Mouse (Mus musculus): Measurements from ENCODE around the gene Ctxn1. TPM values are rescaled to one million over a fixed set of nuclear protein-coding genes. Genes with fewer than 3 reads are reported as not detected.

Ctxn1 gene
- total and polyA plus RNA-seq, 3 experiments, result 0.58 to 5.6 TPM; not detected in 1

DNA sequence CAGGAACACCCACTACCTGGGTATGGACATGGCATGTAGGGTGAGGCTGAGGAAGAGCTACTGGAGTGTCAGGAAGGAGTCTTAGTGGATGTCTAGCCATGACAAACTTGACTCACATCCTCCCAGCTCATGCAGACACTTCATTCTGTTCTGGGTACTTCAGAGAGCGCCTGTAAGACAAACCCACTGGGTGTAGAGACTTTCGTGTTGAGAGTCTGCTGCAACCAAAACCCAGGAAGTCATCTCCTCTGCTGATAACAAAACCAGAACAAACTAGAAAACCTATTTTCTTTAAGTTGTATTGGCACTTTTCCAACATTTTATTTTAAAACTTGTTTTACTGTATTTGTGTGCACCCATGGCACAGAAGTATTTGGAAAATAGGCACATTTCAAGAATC lies 46.8 kb upstream of the Ctxn1 start (continued):
- TF ChIP-seq GATA1 (IDR thresholded peaks at IDR 0.05; ENCODE audit: low read depth, low read length) (peak; percentile 93), MEF2A (IDR thresholded peaks at IDR 0.05; ENCODE audit: extremely low read depth, insufficient replicate concordance, low read depth, low read length, poor library complexity, severe bottlenecking) (peak; percentile 54; the same call in 1 of the 2 replicates), KAT2A (conservative IDR thresholded peaks at IDR 0.05; ENCODE audit: low read depth, low read length) (no peak; the same call in 1 of the 2 replicates), MAX (IDR thresholded peaks at IDR 0.05; ENCODE audit: low read length) (no peak), GABPA (IDR thresholded peaks at IDR 0.05; ENCODE audit: low read depth, low read length) (no peak), NRF1 (IDR thresholded peaks at IDR 0.05; ENCODE audit: insufficient read depth, low read depth, low read length, poor library complexity, severe bottlenecking) (no peak), ETS1 (IDR thresholded peaks at IDR 0.05; ENCODE audit: low read depth, low read length) (peak; percentile 78), E2F4 (IDR thresholded peaks at IDR 0.05; ENCODE audit: borderline replicate concordance, low read depth, low read length) (no peak), POLR2A (IDR thresholded peaks at IDR 0.05; ENCODE audit: control insufficient read depth in 1 of 2, insufficient read depth in 1 of 2, low read depth in 1 of 2, low read length in 2 of 2, poor library complexity in 1 of 2) (no peak), RCOR1 (IDR thresholded peaks at IDR 0.05; ENCODE audit: low read depth, low read length) (peak; percentile 96), BHLHE40 (IDR thresholded peaks at IDR 0.05; ENCODE audit: borderline replicate concordance, low read depth, low read length) (peak; percentile 41; the same call in 1 of the 2 replicates), SIN3A (IDR thresholded peaks at IDR 0.05; ENCODE audit: low read length) (peak; percentile 70), UBTF (IDR thresholded peaks at IDR 0.05; ENCODE audit: borderline replicate concordance, insufficient read depth, low read depth, low read length) (no peak), POLR2AphosphoS5 (IDR thresholded peaks at IDR 0.05; ENCODE audit: borderline replicate concordance, low read depth, low read length) (no peak), EP300 (IDR thresholded peaks at IDR 0.05; ENCODE audit: low read depth in 1 of 2, low read length in 2 of 2) (peak; percentile 73 to 79), MAFK (IDR thresholded peaks at IDR 0.05; ENCODE audit: borderline replicate concordance, low read depth, low read length) (no peak), POLR2AphosphoS2 (IDR thresholded peaks at IDR 0.05; ENCODE audit: low read length) (no peak)

DNA sequence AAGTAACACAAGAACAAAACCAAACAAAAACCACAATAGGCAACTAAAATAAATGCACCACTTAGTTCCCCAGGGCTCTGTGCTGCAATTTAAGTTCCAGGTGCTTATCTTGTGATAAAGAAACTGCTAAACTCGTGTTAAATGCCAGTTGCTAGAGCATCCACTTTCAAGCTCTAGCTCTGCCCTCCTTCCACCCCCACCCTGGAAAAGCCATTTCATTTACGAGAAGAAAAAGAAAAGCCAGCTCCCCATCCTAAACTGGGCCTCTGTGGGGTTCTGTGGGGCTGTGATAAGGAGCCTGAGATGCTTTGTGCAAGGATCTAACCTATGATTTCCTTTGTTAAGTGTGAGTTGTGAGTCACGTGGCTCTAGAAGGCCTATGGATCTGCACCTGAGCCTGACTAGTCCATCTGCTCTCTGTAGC lies 45.1 kb upstream of the Ctxn1 start:
- peak; percentile 91 for DNase-seq (ENCODE audit: low read depth, low spot score)
- H3K79me2 ChIP-seq (ENCODE audit: control insufficient read depth, insufficient read depth, low read length, poor library complexity), result peaks cover 17% of the 10 kb centered on the region
- H3K4me3 ChIP-seq (ENCODE audit: control insufficient read depth in 1 of 2, insufficient read depth in 1 of 2, low read depth in 2 of 2, low read length in 2 of 2), result no peak overlapping the region
- H3K36me3 ChIP-seq (ENCODE audit: control insufficient read depth in 1 of 2, insufficient read depth in 2 of 2, low read length in 2 of 2), result peaks cover 54 to 60% of the 10 kb centered on the region in 2 experiments
- H3K27ac ChIP-seq (ENCODE audit: control insufficient read depth, low read depth, low read length), result peak overlapping the region; percentile 89
- H3K4me1 ChIP-seq (ENCODE audit: control insufficient read depth in 1 of 2, insufficient read depth in 2 of 2, low read length in 2 of 2), result peaks cover 34 to 40% of the 10 kb centered on the region in 2 experiments
- H3K9ac ChIP-seq (ENCODE audit: control insufficient read depth, low read depth, low read length, poor library complexity, severe bottlenecking), result no peak overlapping the region; the same call in 1 of the 2 replicates
- no peaks in the 10 kb centered on the region for H3K27me3 ChIP-seq (ENCODE audit: control insufficient read depth in 1 of 2, insufficient read depth in 2 of 2, low read length in 2 of 2)
- no peaks in the 10 kb centered on the region for H3K9me3 ChIP-seq (replicated peaks; ENCODE audit: insufficient read depth, low read length)
- TF ChIP-seq SMC3 (IDR thresholded peaks at IDR 0.05; ENCODE audit: low read depth, low read length), result no peak; the same call in 1 of the 2 replicates
- no peak for TF ChIP-seq NRF1 (IDR thresholded peaks at IDR 0.05; ENCODE audit: insufficient read depth, low read depth, low read length, poor library complexity, severe bottlenecking)
- peak; percentile 8 for TF ChIP-seq HCFC1 (IDR thresholded peaks at IDR 0.05; ENCODE audit: low read depth, low read length)
- peak; percentile 48; the same call in 1 of the 2 replicates for TF ChIP-seq MYC (IDR thresholded peaks at IDR 0.05; ENCODE audit: low read depth, low read length)
- TF ChIP-seq JUND (IDR thresholded peaks at IDR 0.05; ENCODE audit: low read depth, low read length), result no peak
- TF ChIP-seq MAZ (IDR thresholded peaks at IDR 0.05; ENCODE audit: low read depth, low read length), result no peak
- TF ChIP-seq ZC3H11A (IDR thresholded peaks at IDR 0.05; ENCODE audit: low read depth, low read length), result no peak
- peak; percentile 54; the same call in 1 of the 2 replicates for TF ChIP-seq RCOR1 (IDR thresholded peaks at IDR 0.05; ENCODE audit: low read depth, low read length)
- TF ChIP-seq TCF12 (IDR thresholded peaks at IDR 0.05; ENCODE audit: low read depth, low read length), result peak; percentile 94
- TF ChIP-seq NELFE (IDR thresholded peaks at IDR 0.05; ENCODE audit: low read depth, low read length), result no peak; the same call in 1 of the 2 replicates
- no peak for TF ChIP-seq POLR2AphosphoS2 (IDR thresholded peaks at IDR 0.05; ENCODE audit: low read length)
- peak; percentile 61 for TF ChIP-seq MYB (IDR thresholded peaks at IDR 0.05; ENCODE audit: low read depth, low read length)
- peak; percentile 44; the same call in 1 of the 2 replicates for TF ChIP-seq MEF2A (IDR thresholded peaks at IDR 0.05; ENCODE audit: extremely low read depth, insufficient replicate concordance, low read depth, low read length, poor library complexity, severe bottlenecking)
- TF ChIP-seq CHD1 (IDR thresholded peaks at IDR 0.05; ENCODE audit: low read depth, low read length), result no peak
- no peak; the same call in 1 of the 2 replicates for TF ChIP-seq RAD21 (IDR thresholded peaks at IDR 0.05; ENCODE audit: low read depth, low read length)
- peak; percentile 94 for TF ChIP-seq MAX (IDR thresholded peaks at IDR 0.05; ENCODE audit: low read length)
- TF ChIP-seq GATA1 (IDR thresholded peaks at IDR 0.05; ENCODE audit: low read depth, low read length), result peak; percentile 83
- peak; percentile 86 for TF ChIP-seq MXI1 (IDR thresholded peaks at IDR 0.05; ENCODE audit: low read depth, low read length)
- peak in 1 of 2 experiments; percentile 78; a peak in 2 of 4 replicates for TF ChIP-seq USF2 (IDR thresholded peaks at IDR 0.05; ENCODE audit: borderline replicate concordance in 1 of 2, insufficient read depth in 1 of 2, low read depth in 1 of 2, low read length in 2 of 2)
- no peak for TF ChIP-seq CTCF (IDR thresholded peaks at IDR 0.05 in 2 of 3, conservative IDR thresholded peaks at IDR 0.05 in 1 of 3; ENCODE audit: control insufficient read depth in 1 of 3, insufficient read depth in 1 of 3, low read depth in 2 of 3, low read length in 3 of 3, poor library complexity in 1 of 3, severe bottlenecking in 1 of 3)
- peak; percentile 87 for TF ChIP-seq SIN3A (IDR thresholded peaks at IDR 0.05; ENCODE audit: low read length)
- TF ChIP-seq UBTF (IDR thresholded peaks at IDR 0.05; ENCODE audit: borderline replicate concordance, insufficient read depth, low read depth, low read length), result no peak
- peak; percentile 43 for TF ChIP-seq ZNF384 (IDR thresholded peaks at IDR 0.05; ENCODE audit: low read depth, low read length)
- no peak; a peak in 1 of 4 replicates for TF ChIP-seq POLR2A (IDR thresholded peaks at IDR 0.05; ENCODE audit: control insufficient read depth in 1 of 2, insufficient read depth in 1 of 2, low read depth in 1 of 2, low read length in 2 of 2, poor library complexity in 1 of 2)

Data from MEL (cell line).